Mouse (Mus musculus): ENCODE data around the gene Pik3c2b.

The Pik3c2b gene

GRCm38 (mm10) chr1:133102108-133102507 lies 56.6 kb downstream of the Pik3c2b start:
- no peak for DNase-seq

DNA sequence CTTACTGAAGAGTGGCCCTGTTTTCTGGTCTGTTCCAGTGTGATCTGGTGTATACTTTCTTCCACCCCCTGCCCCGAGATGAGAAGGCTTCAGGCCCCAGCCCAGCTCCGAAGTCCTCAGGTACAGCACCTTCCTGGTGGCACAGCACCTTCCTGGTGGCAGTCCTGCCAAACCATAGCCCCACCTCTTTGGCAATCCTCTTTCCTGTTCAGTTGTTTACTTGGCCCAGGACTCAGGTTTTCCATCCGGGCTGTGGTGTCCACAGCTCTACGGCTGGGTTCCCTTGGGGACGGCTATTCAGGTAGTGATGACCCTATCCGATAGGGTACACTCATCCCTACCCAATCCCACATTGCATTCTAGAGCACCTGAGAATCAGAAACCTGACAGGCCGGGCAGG lies 57.8 kb downstream of the Pik3c2b start:
- no peak for DNase-seq

GRCm38 (mm10) chr1:133103871-133104270 lies 58.4 kb downstream of the Pik3c2b start:
- no peak for DNase-seq

DNA sequence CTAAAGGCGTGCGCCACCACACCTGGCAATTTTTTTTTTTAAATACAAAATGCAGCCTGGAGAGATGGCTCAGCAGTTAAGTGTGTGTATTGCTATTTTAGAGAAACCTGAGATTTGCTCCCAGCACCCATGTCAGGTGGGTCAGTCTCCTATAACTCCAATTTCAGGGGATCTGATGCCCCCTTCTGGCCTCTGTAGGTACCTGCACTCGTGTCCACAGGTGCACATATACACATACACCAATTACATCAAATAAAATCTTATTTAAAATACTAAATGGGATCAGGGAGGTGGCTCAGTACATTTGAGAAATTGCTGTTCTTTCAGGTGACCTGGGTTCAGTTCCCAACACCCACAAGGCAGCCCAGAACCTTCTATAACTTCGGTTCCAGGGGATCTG lies 70.6 kb downstream of the Pik3c2b start:
- DNase-seq, result no peak

GRCm38 (mm10) chr1:133118127-133118526 lies 72.7 kb downstream of the Pik3c2b start:
- no peak for DNase-seq

- no peak for DNase-seq
Measured at GRCm38 (mm10) chr1:133118844-133119243, 73.4 kb downstream of the Pik3c2b start.

DNA sequence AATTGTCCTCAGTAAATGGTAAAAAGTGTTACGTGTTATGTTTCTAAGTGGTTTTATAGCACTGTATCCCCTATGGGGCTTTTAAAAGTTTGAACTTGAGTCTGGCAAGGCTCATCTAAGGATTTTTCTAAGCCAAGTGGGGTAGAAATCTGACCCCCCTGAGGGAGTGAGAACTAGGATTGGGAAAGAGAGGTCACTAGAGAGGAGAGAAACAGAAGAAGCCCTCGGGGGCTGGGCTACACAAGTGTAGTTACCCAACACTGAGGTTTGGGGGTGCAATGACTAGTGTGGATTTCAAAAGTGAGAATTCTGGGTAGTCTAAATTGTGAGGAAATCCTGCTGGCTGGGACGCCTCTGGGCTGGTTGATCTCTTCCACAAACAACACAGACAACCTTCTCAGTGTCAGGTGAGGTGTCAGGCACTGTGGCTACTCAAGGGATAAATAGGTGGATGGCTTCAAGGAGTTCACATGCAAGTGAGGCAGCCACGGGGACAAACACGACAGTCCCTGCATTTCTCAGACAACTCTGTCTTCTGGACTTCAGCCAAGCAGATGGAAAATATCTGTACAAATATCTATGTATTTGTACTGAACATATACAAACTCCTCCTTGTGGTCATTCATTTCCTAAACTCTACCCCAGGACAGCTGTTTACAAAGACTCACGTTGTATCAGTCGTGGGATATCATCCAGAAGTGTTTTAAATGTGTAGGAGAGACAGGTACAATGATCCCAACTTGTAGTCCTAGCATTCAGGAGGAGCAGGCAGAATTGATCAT lies 74.7 kb downstream of the Pik3c2b start:
- DNase-seq, result no peak

- DNase-seq, result no peak
Measured at GRCm38 (mm10) chr1:133121246-133121645, 75.8 kb downstream of the Pik3c2b start.

DNA sequence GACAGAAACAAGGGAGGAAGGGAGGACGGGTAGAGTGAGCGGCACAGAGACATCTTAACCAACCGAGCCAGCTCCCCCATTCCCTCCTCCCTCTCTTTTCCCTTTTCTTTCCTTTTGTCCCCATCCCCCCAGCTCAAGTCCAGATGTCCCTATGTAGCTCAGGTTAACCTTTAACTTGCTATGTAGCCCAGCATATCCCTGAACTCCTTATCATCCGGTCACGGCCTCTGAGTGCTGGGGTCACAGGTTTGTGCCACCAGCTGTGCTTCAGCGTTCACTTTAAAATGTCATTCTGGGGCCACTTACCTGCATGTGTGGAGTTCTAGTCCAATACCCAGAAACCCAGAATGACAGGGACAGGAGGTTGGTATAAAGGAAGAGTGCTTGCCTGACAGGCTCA lies 78.7 kb downstream of the Pik3c2b start:
- peak; percentile 44 for DNase-seq

- DNase-seq, result no peak
Measured at GRCm38 (mm10) chr1:133125640-133126364, 80.3 kb downstream of the Pik3c2b start.

DNA sequence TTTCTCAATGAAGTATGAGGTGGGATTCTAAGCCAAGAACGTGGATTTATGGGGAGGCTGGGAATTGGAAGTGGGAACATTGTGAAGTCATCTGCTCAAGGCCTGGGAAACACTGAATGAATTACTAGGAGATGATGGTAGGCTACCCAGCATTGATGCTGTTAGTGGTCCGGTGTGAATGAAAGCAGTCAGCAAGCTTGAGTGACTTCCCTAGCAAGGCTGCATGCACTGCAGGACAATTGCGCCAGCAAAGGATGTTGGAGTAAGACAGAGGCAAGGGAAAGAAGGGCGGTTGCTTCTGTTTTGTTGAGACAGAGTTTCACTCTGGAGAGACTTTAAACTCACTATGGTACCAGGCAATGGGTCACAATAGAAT lies 80.9 kb downstream of the Pik3c2b start:
- DNase-seq, result no peak

- DNase-seq, result no peak
Measured at GRCm38 (mm10) chr1:133127328-133127727, 81.9 kb downstream of the Pik3c2b start.

DNA sequence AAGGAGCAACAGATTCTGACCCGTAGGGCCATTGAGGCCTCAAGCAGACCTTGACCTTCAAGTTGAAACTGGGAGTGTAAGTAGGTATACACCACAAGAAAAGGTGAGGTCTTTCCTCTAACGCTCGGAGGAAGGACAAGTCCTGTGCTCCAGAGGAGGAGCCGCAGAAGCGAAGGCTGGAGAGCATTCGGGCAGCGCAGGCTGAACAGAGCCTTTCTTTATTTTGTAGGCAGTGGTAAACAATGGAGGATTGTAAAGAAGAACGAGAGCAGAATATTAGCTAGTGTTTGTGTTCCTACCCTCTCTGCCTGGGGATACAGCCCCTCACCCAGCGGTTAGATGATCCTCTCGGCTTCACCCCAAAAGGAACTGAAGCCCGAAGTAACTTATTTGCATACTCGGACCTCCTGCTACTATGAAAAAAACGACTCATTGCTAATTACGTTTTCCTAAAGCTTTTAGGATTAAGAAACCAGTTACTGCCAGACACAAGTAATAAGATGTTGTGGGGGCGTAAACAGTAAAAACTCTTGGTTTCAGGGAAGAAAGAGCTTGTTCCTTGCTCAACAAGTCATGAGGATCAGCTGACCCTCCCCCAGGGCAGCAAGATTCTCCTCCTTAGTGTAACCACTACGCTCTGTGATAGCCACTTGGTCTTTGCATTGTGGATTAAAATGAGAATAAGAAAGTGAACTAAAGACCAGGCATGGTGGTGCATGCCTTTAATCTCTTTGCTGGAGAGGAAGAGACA lies 84.2 kb downstream of the Pik3c2b start:
- no peak for DNase-seq

DNA sequence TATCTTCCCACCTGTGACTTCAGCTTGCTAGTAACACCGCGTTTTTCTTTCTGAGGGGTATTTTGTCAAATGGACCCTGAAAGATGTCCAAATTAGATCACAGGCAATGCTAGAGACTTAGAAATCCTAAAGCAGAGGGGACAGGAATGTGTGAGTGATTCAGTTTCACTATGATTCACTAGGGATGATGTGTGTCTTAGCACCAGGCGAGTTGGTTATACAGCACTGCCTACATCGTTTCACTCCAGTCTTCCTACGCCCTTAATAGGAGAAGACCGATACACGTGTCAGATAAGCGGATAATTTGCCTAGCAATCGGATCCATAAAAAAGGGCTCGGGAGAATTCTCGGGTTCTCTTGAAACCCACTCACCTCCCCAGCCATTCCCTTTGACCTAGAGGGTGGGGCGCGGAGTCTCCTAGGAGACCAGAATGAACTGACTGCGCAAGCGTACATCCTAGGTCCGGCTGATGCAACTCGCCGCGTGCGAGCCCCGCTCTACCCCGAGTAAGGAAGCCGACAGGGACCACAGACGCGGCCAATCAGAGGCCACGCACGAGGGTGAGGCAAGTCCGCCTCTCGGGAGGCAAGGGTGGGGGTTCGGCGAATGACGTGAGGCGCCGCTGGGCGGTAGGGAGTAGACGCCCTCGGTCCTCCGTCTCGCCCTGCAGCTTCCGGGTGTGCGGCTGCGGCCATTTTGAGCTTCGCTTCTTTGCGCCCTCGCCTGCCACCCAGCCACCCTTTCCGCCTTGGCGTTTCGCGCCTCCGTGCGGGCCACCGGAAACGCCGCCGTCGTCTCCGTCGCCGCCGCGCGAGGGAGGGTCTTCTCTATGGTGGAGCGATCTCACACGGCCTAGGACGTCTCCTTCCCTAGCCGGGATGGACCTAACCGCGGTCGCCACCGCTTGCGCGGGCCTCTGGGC lies 85.4 kb downstream of the Pik3c2b start, which contains the start of gene Ppp1r15b:
Gene Ppp1r15b, plus strand, starts transcription at position 506 of the 923 bp plus-strand sequence.
- DNase-seq, result peak; percentile 100

DNA sequence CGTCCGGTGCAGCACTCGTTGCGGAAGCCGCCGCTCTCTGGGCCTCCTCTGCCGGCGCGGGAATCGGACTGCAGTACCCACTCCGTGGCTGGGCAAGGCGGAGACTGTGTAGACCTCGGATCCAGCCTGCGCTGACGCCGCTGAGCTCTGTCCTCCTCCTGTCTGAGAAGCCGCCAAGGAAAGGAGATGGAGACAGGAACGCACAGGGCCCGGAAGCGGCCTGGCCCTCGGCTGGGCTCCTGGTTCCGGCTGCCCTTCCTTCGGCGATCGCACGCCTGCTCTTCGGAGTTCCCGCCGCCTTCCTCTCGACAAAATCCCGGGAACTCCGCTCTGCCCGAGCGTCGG lies 86.1 kb downstream of the Pik3c2b start:
- no peak for DNase-seq

DNA sequence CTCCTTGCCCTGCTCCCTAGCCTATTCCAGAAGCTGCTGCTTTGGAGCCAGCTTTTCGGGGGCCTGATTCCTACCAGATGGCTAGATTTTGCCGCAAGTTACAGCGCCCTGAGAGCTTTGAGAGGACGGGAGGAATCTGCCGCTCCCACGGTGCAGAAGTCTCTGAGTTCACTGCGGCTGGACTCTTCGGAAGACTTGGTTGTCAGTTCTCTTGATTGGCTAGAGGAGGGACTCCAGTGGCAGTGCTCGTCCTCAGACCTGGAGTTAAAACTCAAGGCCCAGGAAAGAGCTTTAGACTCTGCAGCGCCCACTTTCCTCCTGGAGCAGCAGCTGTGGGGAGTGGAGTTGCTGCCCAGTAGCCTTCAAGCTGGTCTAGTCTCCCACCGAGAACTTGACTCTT lies 86.5 kb downstream of the Pik3c2b start:
- DNase-seq, result peak; percentile 33

DNA sequence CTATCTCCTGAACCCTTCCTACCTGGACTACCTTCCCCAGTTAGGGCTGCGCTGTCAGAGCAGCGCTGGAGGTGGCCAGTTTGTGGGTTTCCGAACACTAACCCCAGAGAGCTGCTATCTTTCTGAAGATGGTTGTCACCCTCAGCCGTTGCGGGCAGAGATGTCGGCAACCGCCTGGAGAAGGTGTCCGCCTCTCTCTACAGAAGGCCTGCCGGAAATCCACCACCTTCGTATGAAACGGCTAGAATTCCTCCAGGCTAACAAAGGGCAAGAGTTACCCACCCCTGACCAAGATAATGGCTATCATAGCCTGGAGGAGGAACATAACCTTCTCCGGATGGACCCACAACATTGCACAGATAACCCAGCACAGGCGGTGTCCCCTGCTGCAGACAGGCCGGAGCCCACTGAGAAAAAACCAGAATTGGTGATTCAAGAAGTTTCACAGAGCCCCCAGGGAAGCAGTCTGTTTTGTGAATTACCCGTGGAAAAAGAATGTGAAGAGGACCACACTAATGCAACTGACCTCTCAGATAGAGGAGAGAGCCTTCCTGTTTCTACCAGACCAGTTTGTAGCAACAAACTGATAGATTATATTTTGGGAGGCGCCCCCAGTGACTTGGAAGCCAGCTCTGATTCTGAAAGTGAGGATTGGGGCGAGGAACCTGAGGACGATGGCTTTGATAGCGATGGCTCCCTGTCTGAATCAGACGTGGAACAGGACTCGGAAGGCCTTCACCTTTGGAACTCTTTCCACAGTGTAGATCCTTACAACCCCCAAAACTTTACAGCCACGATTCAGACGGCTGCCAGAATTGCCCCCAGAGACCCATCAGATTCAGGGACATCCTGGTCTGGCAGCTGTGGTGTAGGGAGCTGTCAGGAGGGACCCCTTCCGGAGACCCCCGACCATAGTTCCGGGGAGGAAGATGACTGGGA lies 87.2 kb downstream of the Pik3c2b start:
- DNase-seq, result no peak

- no peak for DNase-seq
Measured at GRCm38 (mm10) chr1:133133425-133133824, 88.0 kb downstream of the Pik3c2b start.

DNA sequence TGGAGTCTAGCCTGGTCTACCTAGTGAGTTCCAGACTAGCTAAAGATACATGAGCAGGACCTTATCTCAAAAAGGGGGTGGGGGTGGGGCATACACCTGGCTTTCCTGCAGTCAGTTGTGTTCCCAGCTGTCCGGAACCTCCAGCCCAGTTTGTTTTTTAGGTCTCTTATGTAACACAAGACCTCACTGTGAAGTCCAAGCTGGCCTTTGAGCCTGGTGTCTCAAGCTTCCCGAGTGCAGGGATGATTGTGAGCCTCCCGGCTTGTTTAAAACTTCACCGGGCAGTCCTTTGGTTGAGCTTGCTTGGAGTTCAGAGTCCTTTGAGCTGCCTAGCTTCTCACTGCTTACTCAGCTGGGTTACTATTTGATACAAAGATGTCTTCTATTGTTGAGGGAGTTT lies 88.6 kb downstream of the Pik3c2b start:
- DNase-seq, result peak; percentile 88

DNA sequence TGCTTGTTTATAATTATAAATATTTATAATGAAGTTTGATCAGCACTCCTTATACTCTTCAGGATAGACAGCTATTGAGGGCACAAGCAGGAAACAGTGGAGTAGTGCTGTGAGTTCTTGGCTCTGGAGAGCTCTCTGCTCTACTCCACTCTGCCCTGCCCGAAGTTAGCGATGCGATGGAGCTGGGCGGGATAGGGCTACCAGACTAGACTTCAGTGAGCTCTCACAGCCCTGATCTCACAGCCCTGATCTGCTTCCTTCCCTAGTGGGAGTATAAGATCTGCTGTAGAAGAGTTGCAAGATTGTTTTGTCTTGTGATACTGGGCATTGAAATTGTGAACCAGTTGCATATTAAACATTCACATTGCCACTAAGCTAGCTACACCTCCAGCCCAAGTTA lies 89.4 kb downstream of the Pik3c2b start:
- DNase-seq, result no peak

DNA sequence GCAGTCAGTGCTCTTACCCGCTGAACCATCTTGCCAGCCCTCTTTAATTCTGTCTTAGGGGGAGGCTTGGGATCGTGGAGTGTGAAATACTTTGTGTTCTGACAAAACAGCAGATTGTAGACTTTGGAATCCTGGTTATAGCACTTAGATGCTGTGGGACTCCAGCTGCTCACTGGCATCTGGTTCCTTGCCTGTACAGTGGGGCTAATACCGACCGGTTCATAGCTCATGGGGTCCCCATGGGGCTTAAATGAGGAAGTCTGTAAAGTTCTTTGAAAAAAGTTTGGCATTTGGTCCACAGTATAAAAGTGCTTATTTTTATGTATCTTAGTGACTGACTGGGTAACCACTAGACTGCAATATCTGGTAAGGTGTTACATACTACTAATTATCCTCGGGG lies 90.3 kb downstream of the Pik3c2b start:
- no peak for DNase-seq
